Mouse (Mus musculus) ES-E14 (cell line): ENCODE measurements around the gene Nptx1.

Experiments used
- CHD2 ChIP-seq: IDR thresholded peaks from 2 replicates; pipeline ENCODE4 v1.6.1; 2014; ENCODE audit warnings: mild to moderate bottlenecking, low read depth, low read length, inconsistent platforms
- MAFK ChIP-seq: IDR thresholded peaks from 2 replicates; pipeline ENCODE4 v1.6.1; 2014; ENCODE audit warnings: mild to moderate bottlenecking, low read depth, low read length, inconsistent platforms; ENCODE audit not compliant: insufficient read depth
- ZNF384 ChIP-seq: IDR thresholded peaks from 2 replicates; pipeline ENCODE4 v1.6.1; 2012; ENCODE audit warnings: low read depth, low read length, inconsistent platforms

DNA sequence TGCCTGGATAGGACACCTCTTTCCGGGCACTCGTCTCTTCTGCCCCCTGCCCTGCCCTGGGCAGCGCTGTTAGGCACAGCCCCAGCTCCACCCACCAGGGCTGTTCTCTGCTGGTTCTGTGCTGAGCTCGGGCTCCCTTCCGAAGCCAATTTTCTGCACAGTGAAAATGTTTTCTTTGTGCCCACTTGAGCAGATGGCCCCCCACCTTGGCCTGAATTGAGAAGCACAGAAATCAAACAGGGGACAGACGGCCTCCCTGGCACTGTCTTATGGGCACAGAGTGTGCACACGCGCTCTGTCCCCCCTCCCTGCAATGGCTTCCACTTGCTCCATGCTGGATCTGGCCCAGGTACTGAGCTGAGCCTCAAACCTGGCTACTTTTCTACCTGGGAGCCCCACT is 15.1 kb downstream of the Nptx1 start:
- TF ChIP-seq CHD2 (no peak), ZNF384 (no peak), MAFK (no peak)
